Mouse (Mus musculus): ENCODE results near the gene Sox30.

- no peak for TF ChIP-seq CTCF (IDR thresholded peaks at IDR 0.05; ENCODE audit: control insufficient read depth, insufficient read depth, insufficient replicate concordance, low read depth, low read length)
- no peak for TF ChIP-seq POLR2A (IDR thresholded peaks at IDR 0.05; ENCODE audit: control insufficient read depth, low read depth, low read length)
Measured at GRCm38 (mm10) chr11:46054311-46054710, 74.2 kb downstream of the Sox30 start.

Measured in testis, adult 2 months (tissue).